Mouse (Mus musculus) liver, embryonic 14.5 days (tissue): ENCODE data around the gene Sesn3.

Experiments used
- CTCF ChIP-seq: IDR thresholded peaks from 2 replicates; pipeline ENCODE4 v1.5.1; 2016; ENCODE audit warnings: antibody characterized with exemption, low read depth, control low read depth
- EP300 ChIP-seq: IDR thresholded peaks from 2 replicates; pipeline ENCODE4 v1.6.1; 2016; ENCODE audit warnings: antibody characterized with exemption, low read depth

DNA sequence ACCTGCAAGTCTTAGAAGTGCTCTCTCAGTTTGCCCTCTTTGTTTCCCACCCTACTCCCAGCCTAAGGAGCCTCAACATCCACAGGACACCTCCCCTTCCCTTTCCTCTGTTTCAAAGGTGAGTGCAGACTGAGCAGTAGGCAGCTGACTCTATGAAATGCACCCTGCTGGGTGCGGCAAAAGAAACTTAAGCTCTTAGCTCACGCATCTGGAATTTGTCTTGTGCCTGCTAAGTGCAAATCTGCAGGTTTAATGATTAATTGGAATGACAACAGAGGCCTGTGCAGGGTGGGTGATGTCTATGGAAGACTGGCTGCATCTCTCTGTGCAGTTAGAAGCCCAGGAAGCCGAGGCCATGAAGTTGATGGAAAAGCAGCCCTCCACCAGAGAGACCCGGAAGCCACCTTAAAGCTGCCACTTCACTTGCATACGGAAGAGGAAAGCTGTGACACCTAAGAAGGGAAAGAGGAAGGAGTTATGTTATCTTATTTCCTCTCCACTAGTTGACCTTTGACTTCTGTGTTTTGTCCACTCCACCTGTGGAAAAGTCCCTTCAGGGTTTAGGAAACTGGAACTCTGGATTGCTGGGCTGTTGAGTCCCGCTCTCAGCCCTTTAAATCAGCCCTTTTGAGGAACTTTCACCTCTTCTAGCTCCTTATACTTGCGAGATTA is 41.0 kb upstream of the Sesn3 start:
- TF ChIP-seq CTCF (no peak), EP300 (no peak)
